Mouse (Mus musculus) thymus, postnatal 10 days (tissue): ENCODE data around the gene Agfg1.
A peak's percentile ranks its signal among the peaks of the same experiment; 100 is the strongest.

ENCODE experiments used
- DNase-seq, 2 experiments: peaks; one replicate each; pipeline ENCODE4 v3.0.0; 2021; ENCODE audit warnings: low spot score in 2 of 2

The Agfg1 gene

DNA sequence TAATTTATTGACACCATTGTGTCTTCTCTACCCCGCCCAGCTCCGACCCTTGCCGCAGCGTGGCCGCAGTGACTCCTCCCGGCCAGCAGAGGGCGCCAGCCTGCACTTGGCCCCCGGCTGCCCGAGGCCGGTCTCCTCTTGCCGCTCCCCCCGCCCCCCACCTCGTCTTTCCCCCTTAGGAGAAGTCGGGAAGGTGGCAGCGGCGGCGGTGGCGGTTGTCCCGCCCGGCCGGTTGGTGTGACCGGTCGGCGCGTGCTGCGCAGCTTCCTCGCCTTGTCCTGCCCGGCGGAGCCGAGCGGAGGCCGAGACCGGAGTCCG is at the start of gene Agfg1:
Gene Agfg1 (plus strand): TSS at position 188 of the 318 bp plus-strand sequence.
- peak; percentile 93 to 96 for DNase-seq

DNA sequence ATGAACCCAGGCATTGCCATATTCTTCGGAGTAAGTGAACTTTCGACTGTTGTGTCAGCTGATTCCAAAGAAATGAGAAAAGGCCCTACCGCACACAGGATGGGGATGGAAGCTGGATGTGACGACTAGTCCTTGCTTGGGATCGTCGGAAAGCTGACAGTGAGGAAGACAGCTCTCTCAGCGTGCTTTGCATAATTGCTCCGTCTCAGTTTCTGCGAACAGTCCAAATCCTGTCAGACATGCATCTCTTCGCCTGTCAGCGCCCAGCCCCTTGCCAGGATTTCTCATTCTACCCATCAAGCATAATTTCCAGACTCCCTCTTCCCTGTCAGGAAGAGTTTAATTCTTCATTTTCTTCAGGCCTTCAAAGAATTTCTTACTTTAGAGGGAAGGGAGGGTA is 48.2 kb upstream of the Agfg1 start:
- DNase-seq = no peak

DNA sequence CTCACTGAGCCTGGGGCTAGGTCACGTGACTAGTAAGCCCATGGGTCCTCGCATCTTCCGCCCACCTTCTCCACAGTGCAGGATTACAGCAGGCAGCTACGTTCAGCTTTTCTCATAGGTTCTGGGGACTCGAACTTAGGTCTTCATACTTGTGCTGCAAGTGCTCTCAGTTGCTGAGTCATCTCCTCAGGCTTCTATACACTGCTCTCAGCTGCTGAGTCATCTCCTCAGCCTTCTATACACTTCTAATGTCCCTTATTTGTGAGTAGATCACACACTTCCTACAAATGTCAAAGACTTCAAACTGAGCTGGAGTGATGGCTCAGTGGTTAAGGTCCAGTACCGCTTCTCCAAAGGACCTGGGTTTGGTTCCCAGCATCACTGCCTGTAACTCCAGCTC is 47.0 kb upstream of the Agfg1 start:
- DNase-seq = no peak

DNA sequence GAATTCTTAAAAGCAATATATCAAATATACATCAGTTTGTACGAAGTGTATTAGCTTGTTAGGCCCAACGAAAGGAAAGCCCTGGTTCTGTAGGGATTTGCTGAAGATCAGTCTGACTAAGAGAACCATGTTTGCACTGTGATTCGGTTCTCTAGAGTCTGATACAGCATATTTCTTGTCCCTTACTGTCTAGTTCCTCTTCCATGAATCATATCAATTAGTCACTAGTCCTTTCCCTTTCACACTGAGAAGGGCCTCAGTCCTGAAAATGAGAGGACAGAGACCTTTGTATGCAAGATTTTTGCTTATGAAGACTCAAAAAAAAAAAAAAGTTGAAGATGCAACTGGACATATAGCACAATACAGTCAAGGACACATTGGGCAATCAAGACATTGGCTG is 46.2 kb upstream of the Agfg1 start:
- no peak for DNase-seq

DNA sequence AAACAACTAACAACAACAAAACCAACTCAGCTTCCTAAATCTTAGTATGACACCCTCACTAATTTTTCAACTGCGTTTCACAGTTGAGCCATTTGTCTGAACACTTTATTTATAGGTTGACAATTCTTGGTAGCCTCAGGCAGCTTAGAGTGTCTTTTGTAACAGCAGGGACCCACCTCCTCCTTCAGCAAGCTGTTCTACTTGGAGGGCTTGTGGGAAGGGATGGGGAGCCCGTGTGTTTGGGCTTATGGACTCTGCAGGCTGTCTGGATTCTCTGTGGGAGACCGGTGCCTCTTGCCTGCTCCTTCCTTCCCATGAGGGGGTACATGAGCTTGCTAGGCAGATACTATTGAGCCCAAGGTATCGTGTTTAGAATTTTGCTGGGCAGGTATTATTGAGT is 45.3 kb upstream of the Agfg1 start:
- DNase-seq = no peak

DNA sequence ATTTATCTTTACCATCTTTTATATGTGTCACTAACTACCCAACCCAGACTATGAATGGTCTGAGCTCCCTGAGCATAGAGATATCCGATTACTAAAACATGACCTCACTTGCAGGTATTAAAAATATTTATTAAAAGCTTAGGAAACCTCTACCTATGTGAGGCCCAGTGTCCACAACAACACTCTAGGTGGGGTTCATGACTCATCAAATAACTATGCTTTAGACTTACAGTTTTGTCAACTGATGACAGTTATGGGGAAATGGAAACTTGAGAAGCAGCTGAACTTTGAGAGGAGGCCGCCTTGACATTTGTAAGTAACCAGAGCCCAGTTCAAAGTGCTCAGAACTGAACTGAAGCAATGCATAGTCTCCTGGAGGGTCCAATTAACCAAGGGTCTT is 44.1 kb upstream of the Agfg1 start:
- no peak for DNase-seq

DNA sequence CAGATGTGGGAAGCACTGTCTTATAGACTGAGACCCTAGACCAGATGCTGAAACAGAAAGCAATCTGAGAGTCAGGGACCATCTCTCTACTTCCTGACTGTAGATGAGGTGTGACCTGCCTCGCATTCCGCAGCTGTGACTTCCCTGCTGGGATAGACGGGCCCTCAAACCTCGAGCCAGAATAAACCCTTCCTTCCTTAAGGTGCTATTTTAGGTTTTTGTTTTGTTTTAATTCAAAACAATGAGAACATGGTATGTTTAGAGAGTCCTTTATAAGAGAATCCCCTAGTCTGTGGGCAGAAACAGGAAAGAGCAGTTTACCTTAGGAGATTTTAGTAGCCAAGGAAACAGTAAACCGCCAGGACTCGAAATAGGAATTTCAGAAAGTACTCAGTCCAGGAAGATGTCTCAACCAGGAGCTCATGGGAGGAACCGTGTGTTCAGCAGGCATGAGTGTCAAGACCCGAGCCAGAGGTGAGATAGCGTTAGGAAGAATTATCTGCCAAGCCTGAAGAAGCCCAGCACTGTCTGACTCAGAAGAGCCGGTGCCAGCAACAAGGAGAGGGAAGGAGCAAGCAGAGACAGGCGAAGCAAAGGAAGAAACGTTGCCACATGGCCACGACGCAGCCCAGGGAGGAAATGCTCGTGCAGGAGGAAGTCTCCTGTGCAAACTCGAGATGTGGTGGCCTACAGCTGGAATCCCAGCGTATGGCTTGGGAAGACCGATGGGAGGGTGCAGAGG is 43.4 kb upstream of the Agfg1 start:
- no peak for DNase-seq

DNA sequence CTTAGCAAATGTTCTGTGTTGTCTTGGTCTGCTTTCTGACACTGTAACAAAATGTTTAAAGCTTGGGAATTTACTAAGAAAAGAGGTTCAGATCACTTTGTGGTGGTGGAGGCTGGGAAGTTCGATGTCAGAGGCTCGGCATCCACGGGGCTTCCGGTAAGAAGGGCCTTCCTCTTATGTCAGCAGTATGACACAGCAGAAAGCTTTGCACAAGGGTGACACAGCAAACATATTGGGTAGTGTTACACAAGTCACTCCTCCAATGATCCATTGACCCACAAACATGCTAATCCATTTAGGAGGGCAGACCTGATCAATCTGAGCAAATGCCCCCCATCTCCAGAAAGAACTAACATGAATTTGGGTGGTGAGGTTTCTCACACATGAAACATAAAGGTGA is 42.2 kb upstream of the Agfg1 start:
- no peak for DNase-seq

DNA sequence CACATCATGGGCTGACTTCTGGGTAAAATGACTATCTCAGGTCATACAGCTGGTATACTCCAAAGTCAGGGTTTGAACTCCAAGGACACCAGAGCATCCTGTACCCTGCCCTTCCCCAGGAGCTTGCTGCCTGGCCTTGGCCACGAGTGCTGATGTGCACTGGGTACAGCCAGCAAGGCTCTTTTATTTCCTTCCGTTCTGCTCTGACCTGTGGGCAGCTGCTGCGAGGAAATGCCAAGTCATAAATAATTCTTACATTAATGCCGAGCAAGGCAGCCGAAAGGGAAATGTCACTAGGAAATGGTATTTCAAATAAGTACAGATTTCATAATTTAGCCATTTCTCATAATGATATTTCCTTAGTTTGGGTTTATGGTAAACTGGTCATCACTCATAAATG is 41.0 kb upstream of the Agfg1 start:
- no peak for DNase-seq

DNA sequence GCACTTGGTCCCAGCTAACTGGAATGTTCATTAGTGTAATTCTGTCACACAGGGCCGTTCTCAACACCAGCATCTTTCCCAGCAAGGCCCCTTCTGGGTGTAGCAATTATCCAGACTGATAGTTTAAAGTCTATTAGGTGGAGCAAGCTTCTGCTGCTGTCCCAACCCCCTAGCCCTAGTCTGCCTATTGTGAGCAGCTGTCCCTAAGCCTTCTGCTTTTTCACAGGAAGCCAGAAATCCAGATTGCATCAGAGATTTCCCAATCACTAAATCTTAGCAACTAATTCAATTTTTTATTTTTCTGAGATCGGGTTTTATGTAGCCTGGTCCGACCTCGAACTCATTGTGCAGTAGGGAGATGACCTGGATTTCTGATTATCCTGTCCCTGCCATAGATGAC is 40.4 kb upstream of the Agfg1 start:
- DNase-seq = no peak

DNA sequence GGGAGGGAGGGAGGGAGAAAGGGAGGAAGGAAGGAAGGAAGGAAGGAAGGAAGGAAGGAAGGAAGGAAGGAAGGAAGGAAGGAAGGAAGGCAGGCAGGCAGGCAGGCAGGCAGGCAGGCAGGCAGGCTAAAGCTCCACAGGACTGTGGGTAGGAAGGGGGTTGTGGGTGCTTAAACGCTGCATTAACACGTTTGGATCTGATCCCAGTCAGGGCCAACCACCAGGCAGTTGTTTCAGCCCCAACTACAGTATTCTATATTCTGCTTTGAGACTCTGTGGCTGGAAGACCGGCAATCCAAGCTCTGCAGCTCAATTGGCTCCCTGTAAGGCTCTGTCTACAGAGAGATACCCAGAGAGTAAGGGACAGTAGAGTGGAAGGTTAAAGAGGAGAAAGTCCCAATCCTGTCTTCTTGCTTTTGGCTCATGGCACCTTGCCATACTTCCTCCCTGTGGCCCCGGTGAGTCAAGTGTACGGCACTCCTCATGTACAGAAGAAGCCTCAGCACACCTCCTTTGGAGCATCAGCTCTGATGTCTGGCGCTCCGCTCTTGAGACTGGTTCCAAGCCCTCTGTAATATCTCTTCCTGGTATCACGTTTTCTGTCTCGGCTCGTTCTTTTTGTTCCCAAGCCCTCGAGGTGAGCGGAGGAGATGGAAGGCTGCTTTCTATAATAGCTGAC is 38.0 kb upstream of the Agfg1 start:
- DNase-seq = no peak

DNA sequence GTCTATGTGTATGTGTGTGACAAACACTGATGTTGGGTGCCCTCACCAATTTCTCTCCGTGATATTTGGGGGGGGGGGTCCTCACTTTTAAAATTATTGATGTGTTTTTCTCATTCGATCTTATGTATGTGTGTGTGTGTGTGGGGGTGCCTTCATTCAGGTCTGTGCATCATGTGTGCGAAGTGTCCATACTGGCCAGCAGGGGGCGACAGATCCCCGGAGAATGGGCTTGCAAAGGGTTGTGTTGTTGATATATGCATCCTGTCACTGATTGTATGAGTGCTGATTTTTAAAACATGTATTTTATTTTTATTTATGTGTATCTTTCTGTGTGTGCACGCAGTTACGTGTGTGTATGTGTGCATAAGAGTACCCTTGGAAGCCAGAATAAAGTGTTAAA is 35.7 kb upstream of the Agfg1 start:
- peak in 1 of 2 experiments; percentile 20 for DNase-seq

DNA sequence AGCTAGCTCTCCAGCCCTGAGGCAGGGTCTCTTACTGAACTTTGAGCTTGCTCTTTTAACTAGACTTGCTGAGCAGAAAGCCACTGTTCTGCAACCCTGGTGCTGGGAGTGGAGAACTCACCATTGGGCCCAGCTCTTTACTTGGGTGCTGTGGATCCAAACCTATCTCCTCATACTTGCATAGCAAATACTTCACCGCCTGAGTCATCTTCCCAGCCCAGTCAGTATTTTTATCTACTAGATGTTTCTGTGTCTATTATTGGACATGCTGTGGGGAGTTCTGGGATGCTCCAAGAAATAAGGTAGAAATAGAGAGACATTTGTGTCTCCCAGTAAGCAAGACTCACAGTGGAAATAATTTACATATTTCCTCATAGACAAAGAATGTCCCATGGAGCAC is 35.2 kb upstream of the Agfg1 start:
- DNase-seq = no peak

DNA sequence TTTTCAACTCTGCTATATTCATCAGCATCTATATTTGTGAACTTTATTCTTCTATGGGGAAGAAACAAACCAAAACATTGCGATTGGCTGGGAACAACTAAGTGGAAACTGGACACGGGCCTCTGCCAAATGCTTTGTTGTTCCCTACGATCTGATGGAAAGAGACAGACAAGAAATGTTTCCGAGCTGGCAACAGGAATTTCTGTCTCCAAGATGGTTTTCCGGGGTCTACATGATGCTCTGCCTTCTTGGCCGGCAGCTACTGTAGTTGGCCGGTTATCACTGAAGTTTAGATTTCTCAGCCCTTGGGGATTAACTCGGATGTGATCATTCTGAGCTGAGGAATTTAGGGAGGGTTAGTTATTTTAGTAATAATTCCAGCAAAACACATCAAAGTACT is 32.9 kb upstream of the Agfg1 start:
- DNase-seq = no peak

DNA sequence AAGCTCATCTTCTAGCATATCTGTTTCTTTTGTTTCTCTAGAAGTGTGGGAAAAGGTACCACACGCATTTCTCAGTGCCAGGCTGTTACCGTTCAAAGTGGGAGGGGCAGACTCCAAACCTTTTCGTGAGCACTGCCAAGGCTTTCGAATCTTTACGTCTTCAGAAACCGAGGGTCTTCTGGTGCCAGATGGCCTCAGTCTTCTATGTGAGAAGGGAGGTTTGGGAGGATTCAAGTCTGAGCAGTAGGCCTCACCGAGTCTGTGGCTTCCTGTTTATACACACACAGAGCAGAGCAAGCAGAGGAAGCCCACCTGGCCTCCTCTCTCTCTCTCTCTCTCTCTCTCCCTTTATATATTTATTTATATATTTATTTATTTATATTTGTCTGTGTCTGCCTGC is 32.1 kb upstream of the Agfg1 start:
- peak; percentile 33 to 45 for DNase-seq

DNA sequence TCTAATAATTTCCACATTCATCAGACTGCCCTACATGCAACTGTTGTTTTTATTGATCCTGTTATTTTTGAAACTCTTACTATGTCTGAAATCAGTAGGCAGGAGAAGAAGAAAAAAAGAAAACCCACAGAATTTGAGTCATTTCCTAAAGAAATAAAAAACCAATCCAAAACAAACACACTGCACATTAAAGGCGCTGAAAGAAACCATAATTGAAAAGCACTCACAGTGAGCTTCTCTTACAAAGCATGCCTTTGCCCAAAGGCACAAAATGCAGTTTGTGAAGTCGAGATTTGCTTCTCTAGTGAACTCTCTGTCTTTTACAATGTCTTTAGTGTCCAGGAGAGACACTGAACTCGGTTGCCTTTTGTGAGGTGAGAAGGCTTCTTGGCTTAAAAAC is 30.7 kb upstream of the Agfg1 start:
- DNase-seq = no peak

DNA sequence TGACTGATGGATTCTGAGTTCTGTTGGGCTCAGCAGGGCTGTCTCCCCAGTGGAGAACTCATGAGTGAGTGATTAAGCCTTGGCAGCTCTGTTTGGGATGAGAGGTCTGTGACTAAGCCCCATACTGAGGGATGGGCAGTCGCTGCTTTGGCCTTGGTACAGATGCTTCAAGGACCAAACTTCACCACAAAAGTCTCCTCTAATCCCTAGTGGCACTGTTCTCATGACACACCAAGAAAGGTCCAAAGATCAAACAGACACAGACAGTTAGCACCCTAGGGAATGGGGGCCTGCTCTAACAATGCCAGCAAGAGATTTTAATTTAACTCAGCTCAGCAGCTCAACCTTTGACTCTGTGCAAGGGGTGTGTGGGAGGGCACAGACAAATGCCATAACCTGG is 27.5 kb upstream of the Agfg1 start:
- DNase-seq = no peak

DNA sequence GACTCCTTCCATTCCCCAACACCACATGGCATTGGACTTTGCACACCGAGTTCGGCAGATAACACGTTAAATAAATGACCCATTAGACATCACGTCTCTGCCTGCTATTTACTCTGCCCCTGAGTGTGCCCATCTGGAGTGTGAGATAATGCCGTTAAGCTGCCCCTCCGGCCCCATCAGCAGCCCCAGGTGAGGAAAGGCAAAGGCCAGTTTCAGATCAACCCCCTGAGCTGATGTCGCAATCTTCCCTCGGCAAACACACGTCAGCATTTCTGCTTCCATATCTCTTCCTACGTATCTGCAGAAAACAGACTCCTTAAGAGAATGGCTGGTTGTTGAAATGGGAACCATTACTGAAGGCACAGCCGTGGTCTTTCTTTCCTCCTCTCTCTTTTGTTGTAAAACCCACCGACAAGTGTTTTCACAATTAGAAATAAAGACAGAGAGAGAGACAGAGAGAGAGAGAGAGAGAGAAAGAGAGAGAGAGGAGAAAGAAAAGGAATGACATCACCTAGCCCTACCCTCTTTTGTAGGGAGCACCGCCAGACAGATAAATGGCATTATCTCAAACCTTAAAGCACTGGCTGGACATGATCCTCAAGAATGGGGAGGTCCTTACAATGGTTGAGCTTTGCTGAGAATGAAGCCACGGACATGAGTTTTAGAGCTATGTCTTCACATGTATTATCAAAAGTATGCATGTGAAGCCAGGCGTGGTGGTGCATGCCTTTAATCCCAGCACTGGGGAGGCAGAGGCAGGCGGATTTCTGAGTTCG is 23.2 kb upstream of the Agfg1 start:
- no peak for DNase-seq

DNA sequence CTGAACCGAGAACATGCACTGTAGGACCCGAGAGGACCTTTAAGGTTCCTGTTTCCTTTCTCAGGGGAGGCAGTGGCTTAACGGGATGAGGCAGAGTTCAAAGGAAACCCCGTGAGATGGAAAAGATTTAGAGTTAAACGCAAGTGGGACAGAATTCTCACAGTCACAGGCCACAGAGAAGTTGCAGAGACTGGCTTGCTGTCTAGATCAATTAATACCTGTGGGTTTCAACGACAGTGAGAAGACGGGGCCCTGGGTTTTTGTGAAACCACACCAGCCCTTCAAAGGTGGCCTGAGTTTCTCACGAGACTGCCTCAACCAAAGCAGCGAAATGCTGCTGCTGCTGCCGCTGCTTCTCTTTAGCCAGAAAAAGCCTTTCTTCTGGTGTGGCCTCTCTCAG is 19.9 kb upstream of the Agfg1 start:
- no peak for DNase-seq

DNA sequence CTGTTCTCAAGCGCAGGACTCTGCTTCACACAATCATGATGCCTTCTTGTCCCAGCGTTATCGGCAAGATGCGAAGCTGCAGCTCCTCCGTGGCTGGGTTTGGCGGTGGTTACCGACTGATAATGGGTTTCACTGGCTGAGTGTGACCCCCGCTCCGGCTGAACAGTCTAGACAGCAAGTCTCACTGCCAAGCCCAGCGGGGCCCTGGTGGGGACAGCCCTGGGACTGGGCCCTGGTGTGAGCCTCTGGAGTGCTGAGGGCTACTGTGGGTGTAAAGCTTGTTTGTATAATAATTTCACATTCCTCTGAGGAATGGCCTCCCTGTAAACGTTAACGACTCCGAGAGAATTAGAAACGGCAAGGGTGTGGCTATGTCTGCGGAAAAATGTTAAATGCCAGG is 19.1 kb upstream of the Agfg1 start:
- DNase-seq = no peak

DNA sequence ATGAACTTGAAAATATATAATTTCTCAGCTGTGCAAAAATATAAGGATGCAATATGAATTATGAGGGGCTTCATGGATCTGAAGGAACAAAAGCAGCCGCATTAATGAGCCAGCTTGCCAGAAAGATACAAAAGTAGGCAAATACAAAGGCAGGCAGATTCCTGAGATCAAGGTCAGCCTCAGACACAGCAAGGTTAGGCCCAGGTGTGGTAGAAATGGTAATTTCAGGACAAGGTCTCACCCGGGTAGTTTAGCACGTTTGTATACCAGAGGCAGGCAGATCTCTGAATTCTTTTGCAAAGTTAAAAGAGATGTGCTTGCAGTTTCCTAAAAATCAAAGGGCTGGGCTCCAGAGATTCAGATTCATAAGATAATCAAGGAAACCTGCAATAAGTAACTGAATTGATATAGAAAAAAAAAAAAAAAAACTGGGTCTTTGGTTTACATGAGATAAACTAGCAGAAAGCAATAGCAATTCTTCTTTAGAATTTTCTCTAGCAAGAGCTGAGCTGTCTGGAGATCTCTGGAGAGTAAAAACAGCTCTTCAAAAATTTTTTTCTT is 18.6 kb upstream of the Agfg1 start:
- no peak for DNase-seq

DNA sequence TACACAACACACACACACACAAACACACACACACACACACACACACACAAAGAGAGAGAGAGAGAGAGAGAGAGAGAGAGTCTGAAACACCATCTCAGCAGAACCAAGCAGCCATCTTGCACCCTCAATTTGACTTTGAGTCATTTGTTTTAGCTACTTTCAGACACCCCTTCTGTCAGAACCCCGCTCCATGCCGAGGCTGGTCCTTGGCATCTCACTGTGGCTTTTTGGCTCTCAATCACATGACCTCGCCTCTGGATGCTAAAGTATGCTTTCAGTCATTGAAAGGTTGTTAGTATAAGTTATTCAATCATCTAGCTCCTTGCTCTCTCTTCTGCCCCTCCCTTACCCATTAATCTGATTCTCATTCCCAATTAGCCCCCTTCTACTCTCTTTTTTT is 17.4 kb upstream of the Agfg1 start:
- DNase-seq = no peak

DNA sequence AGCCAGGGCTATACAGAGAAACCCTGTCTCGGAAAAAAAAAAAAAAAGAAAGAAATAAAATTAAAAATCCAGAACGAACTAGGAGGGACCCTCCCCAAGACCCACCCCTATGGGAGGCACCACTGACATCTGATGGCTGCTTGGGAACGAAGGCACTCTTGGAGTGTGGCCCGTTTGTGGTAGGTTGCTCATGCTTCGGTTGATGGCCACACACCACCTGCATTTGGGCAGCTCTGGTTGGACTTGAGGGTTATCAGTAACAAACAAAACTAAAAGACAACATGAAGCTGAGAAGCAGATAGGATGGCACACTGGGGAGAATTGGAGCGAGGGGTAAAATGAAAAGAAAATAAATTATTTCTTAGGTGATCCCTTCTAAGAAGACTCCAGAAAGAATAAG is 15.1 kb upstream of the Agfg1 start:
- DNase-seq = no peak
